ENCODE assay signal across 27 mouse cellular contexts in genomic region chr7:128154924-128155323, GRCm38 (mm10). TPM values are rescaled to one million over a fixed set of nuclear protein-coding genes. Genes with fewer than 3 reads are reported as not detected.
DNase-seq lines count a peak whose midpoint lies in the region; ATAC-seq and TF ChIP-seq lines count a peak whose summit lies in the region.
"Had no signal": no experiment of that assay in that cellular context is flagged by ENCODE, and none has a peak within 500 bp of the region (broad histone marks: within the 10 kb centered on the region; RNA-seq: fewer than 3 reads in every experiment).

No protein-coding gene starts in this region.

- no peaks in the 10 kb centered on the region for H3K4me1 ChIP-seq in heart, embryonic 11.5 days (ENCODE audit: control insufficient read depth, insufficient read depth, low read length)
- H3K4me1 ChIP-seq in heart, embryonic 14.5 days (ENCODE audit: control insufficient read depth in 2 of 2, insufficient read depth in 2 of 2, low read length in 2 of 2): no peaks in the 10 kb centered on the region
- H3K4me1 ChIP-seq: hindbrain, embryonic 15.5 days; limb, embryonic 12.5 days; neural tube, embryonic 15.5 days; stomach, embryonic 15.5 days had no signal

- H3K27ac ChIP-seq in heart, embryonic 11.5 days (ENCODE audit: low read depth, low read length): no peak overlapping the region
- H3K27ac ChIP-seq in heart, embryonic 14.5 days (replicated peaks in 1 of 2; ENCODE audit: control insufficient read depth in 1 of 2, insufficient read depth in 1 of 2, low read depth in 2 of 2, low read length in 2 of 2): no peak overlapping the region
- H3K27ac ChIP-seq in layer of hippocampus, adult 2 months: no peak overlapping the region
- H3K27ac ChIP-seq: hindbrain, embryonic 15.5 days; limb, embryonic 12.5 days; macrophage; midbrain, embryonic 12.5 days; neural tube, embryonic 15.5 days; stomach, embryonic 15.5 days had no signal

- H3K9me3 ChIP-seq in heart, embryonic 11.5 days (replicated peaks; ENCODE audit: control insufficient read depth, low read length): no peaks in the 10 kb centered on the region
- no peaks in the 10 kb centered on the region for H3K9me3 ChIP-seq in heart, embryonic 14.5 days (ENCODE audit: control insufficient read depth, low read length)
- H3K9me3 ChIP-seq: hindbrain, embryonic 15.5 days; limb, embryonic 12.5 days; midbrain, embryonic 12.5 days; neural tube, embryonic 15.5 days; stomach, embryonic 15.5 days had no signal

- no peak for TF ChIP-seq CTCF in layer of hippocampus, adult 2 months (conservative IDR thresholded peaks at IDR 0.05)

- H3K4me3 ChIP-seq in heart, embryonic 11.5 days (ENCODE audit: low read depth, low read length): no peak overlapping the region
- H3K4me3 ChIP-seq in heart, embryonic 14.5 days (ENCODE audit: control insufficient read depth in 1 of 2, insufficient read depth in 1 of 2, low read depth in 1 of 2, low read length in 2 of 2): peak overlapping the region in 1 of 2 experiments; percentile 26; a peak in 3 of 4 replicates
- H3K4me3 ChIP-seq in layer of hippocampus, adult 2 months: no peak overlapping the region
- H3K4me3 ChIP-seq: hindbrain, embryonic 15.5 days; limb, embryonic 12.5 days; midbrain, embryonic 12.5 days; myocyte; neural tube, embryonic 15.5 days; stomach, embryonic 15.5 days had no signal

- ATAC-seq in heart, embryonic 11.5 days (replicated peaks; ENCODE audit: insufficient number of reproducible peaks, low FRiP score, low TSS enrichment): no peak
- ATAC-seq in heart, embryonic 14.5 days (ENCODE audit: insufficient number of reproducible peaks, insufficient read depth, low FRiP score, low read depth): no peak
- ATAC-seq: forebrain, postnatal 0 days; Patski had no signal

- WGBS in heart, embryonic 11.5 days (ENCODE audit: insufficient replicate concordance): 24% methylated on average over 10 of the region's 10 CpGs
- WGBS in heart, embryonic 14.5 days: 8% methylated on average over 10 of the region's 10 CpGs

- peak overlapping the region; percentile 50 for H3K4me2 ChIP-seq in heart, embryonic 11.5 days
- peak overlapping the region; percentile 61 for H3K4me2 ChIP-seq in heart, embryonic 14.5 days (ENCODE audit: low read length)
- H3K4me2 ChIP-seq: hindbrain, embryonic 15.5 days; limb, embryonic 12.5 days; midbrain, embryonic 12.5 days; neural tube, embryonic 15.5 days; stomach, embryonic 15.5 days had no signal

- DNase-seq in heart, adult 8-10 months (ENCODE audit: low spot score): no peak
- peak; percentile 17 for DNase-seq in ovary, adult 18-20 months (ENCODE audit: low spot score)
- DNase-seq in ovary, postnatal 10 days (ENCODE audit: low spot score): no peak
- peak; percentile 13 for DNase-seq in retina, postnatal 7 days (ENCODE audit: low read depth, low spot score)
- DNase-seq in layer of hippocampus, adult 2 months (ENCODE audit: low spot score in 2 of 2): no peak
- no peak for DNase-seq in urinary bladder, adult 2 months (ENCODE audit: low spot score)
- DNase-seq: cerebellum, adult 2 months; forebrain, postnatal 0 days; kidney, adult 2 months; kidney, postnatal 25 days; right cerebral cortex, postnatal 14 days; thymus, postnatal 14 days had no signal

- H3K27me3 ChIP-seq in heart, embryonic 11.5 days (ENCODE audit: control insufficient read depth, insufficient read depth, low read length): no peaks in the 10 kb centered on the region
- no peaks in the 10 kb centered on the region for H3K27me3 ChIP-seq in heart, embryonic 14.5 days (ENCODE audit: control insufficient read depth, insufficient read depth, low read length)
- H3K27me3 ChIP-seq: hindbrain, embryonic 15.5 days; limb, embryonic 12.5 days; midbrain, embryonic 12.5 days; neural tube, embryonic 15.5 days; stomach, embryonic 15.5 days had no signal

- H3K36me3 ChIP-seq in heart, embryonic 11.5 days (ENCODE audit: control insufficient read depth, insufficient read depth, low read length): no peaks in the 10 kb centered on the region
- no peaks in the 10 kb centered on the region for H3K36me3 ChIP-seq in heart, embryonic 14.5 days (ENCODE audit: control insufficient read depth, insufficient read depth, low read length)
- H3K36me3 ChIP-seq: hindbrain, embryonic 15.5 days; limb, embryonic 12.5 days; midbrain, embryonic 12.5 days; neural tube, embryonic 15.5 days; stomach, embryonic 15.5 days had no signal

- no peak overlapping the region for H3K9ac ChIP-seq in heart, embryonic 11.5 days (ENCODE audit: low read depth, low read length)
- peak overlapping the region; percentile 60 for H3K9ac ChIP-seq in heart, embryonic 14.5 days (ENCODE audit: low read length)
- H3K9ac ChIP-seq: forebrain, postnatal 0 days; hindbrain, embryonic 15.5 days; limb, embryonic 12.5 days; midbrain, embryonic 12.5 days; neural tube, embryonic 15.5 days; stomach, embryonic 15.5 days had no signal

RNA-seq across cellular contexts. Expression of gene Itgad, which starts 0.7 kb away (rescaled TPM):
- not detected in 2 replicates for polyA plus RNA-seq in heart, embryonic 11.5 days (2014; fragmentation: Nextera tagmentation; extraction: Ambion mirVana)
- under 1 TPM in 1 of 4 experiments, not detected in 3; 0.09 TPM for total RNA-seq in heart, adult 8-10 months (2022)
- polyA plus RNA-seq in heart, embryonic 14.5 days (2014; fragmentation: Nextera tagmentation; extraction: Ambion mirVana): 0.44 and 0.45 TPM in 2 replicates
- under 1 TPM; 0.29 to 0.46 TPM for total RNA-seq in layer of hippocampus, adult 2 months (2021)
- 0.09 and 0.39 TPM in 2 replicates for polyA plus RNA-seq in urinary bladder, adult 2 months (2012; rRNA removed)
- total RNA-seq: common myeloid progenitor, adult 5-6 weeks; heart, adult 18-20 months had no signal
- polyA plus RNA-seq: C2C12; embryonic facial prominence, embryonic 11.5 days; hindbrain, embryonic 15.5 days; limb, embryonic 12.5 days; midbrain, embryonic 12.5 days; Patski; stomach, embryonic 15.5 days had no signal

RNA-seq across cellular contexts. Expression of gene Itgax, which starts 25.6 kb away (rescaled TPM):
- polyA plus RNA-seq in heart, embryonic 11.5 days (2014; fragmentation: Nextera tagmentation; extraction: Ambion mirVana): 0.06 and 0.11 TPM in 2 replicates
- total RNA-seq in heart, adult 8-10 months (2022): under 1 TPM; 0.16 to 0.41 (median 0.27) TPM
- polyA plus RNA-seq in heart, embryonic 14.5 days (2014; fragmentation: Nextera tagmentation; extraction: Ambion mirVana): 0.14 and 0.35 TPM in 2 replicates
- under 1 TPM in 1 of 2 experiments, not detected in 1; 0.10 TPM for total RNA-seq in layer of hippocampus, adult 2 months (2021)
- 3.4 and 3.8 TPM in 2 replicates for polyA plus RNA-seq in urinary bladder, adult 2 months (2012; rRNA removed)
- total RNA-seq: layer of hippocampus, postnatal 10 days had no signal
- polyA plus RNA-seq: C2C12; embryonic facial prominence, embryonic 11.5 days; hindbrain, embryonic 15.5 days; limb, embryonic 12.5 days; myocyte had no signal

RNA-seq across cellular contexts. Expression of gene Cox6a2, which starts 51.3 kb away (rescaled TPM):
- 543 and 571 TPM in 2 replicates for polyA plus RNA-seq in heart, embryonic 11.5 days (2014; fragmentation: Nextera tagmentation; extraction: Ambion mirVana)
- 1,000 to 10,000 TPM; 2,334 to 3,880 (median 3,044) TPM for total RNA-seq in heart, adult 8-10 months (2022)
- polyA plus RNA-seq in heart, embryonic 14.5 days (2014; fragmentation: Nextera tagmentation; extraction: Ambion mirVana): 917 and 1,008 TPM in 2 replicates
- total RNA-seq in layer of hippocampus, adult 2 months (2021): 1 to 10 TPM; 1.4 to 2.5 TPM
- 0.24 and 0.26 TPM in 2 replicates for polyA plus RNA-seq in urinary bladder, adult 2 months (2012; rRNA removed)
- polyA plus RNA-seq: midbrain, embryonic 12.5 days had no signal

Comparison
In these comparisons a context has a peak if more than half of its experiments do, and no peak if none do; other contexts are left out.
1. DNase-seq: peak in ovary, adult 18-20 months (single experiment) and retina, postnatal 7 days (single experiment); none in heart, adult 8-10 months (single experiment), ovary, postnatal 10 days (single experiment), layer of hippocampus, adult 2 months (0 of 2) and urinary bladder, adult 2 months (single experiment).
2. RNA of gene Cox6a2, which starts 51.3 kb away (polyA plus RNA-seq): 917 to 1,008 TPM in heart, embryonic 14.5 days and 543 to 571 TPM in heart, embryonic 11.5 days; 0.24 to 0.26 TPM in urinary bladder, adult 2 months; every median in the first group is over 100 times any median in the second.